Mouse (Mus musculus): ENCODE data around the gene Gcnt1. TPM values are rescaled to one million over a fixed set of nuclear protein-coding genes. Genes with fewer than 3 reads are reported as not detected.

The Gcnt1 gene
- total RNA-seq, 2 experiments from 2014 or later, result 4.9 to 19.0 TPM

Other genes with a start within 250 kb of the Gcnt1 start
- gene Rfk, start 21.2 kb upstream of the Gcnt1 start, total RNA-seq (2021), result 10 to 100 TPM; 66.4 to 73.2 TPM